Mouse (Mus musculus): ENCODE results near the gene Col6a2.
A peak's percentile ranks its signal among the peaks of the same experiment; 100 is the strongest.

Col6a2 gene

GRCm38 (mm10) chr10:76622928-76623680, at the start of gene Col6a2:
Gene Col6a2, minus strand, starts transcription at chr10:76623630.
- peak; percentile 64 for DNase-seq (ENCODE audit: low read depth, low spot score)

GRCm38 (mm10) chr10:76671939-76672338, 48.5 kb upstream of the Col6a2 start:
- DNase-seq (ENCODE audit: low read depth, low spot score): no peak

GRCm38 (mm10) chr10:76668947-76669284, 45.5 kb upstream of the Col6a2 start:
- DNase-seq (ENCODE audit: low read depth, low spot score): no peak

- no peak for DNase-seq (ENCODE audit: low read depth, low spot score)
Observed at GRCm38 (mm10) chr10:76668261-76668946, 45.0 kb upstream of the Col6a2 start.

GRCm38 (mm10) chr10:76667197-76667805, 43.9 kb upstream of the Col6a2 start:
- no peak for DNase-seq (ENCODE audit: low read depth, low spot score)

- no peak for DNase-seq (ENCODE audit: low read depth, low spot score)
Observed at GRCm38 (mm10) chr10:76665551-76665950, 42.1 kb upstream of the Col6a2 start.

GRCm38 (mm10) chr10:76664156-76665115, 41.0 kb upstream of the Col6a2 start:
- DNase-seq (ENCODE audit: low read depth, low spot score): peak; percentile 11

- no peak for DNase-seq (ENCODE audit: low read depth, low spot score)
Observed at GRCm38 (mm10) chr10:76653345-76654336, 30.2 kb upstream of the Col6a2 start.

GRCm38 (mm10) chr10:76650662-76651342, 27.4 kb upstream of the Col6a2 start:
- no peak for DNase-seq (ENCODE audit: low read depth, low spot score)

GRCm38 (mm10) chr10:76648738-76649137, 25.3 kb upstream of the Col6a2 start:
- no peak for DNase-seq (ENCODE audit: low read depth, low spot score)

- DNase-seq (ENCODE audit: low read depth, low spot score): no peak
Observed at GRCm38 (mm10) chr10:76647390-76647789, 24.0 kb upstream of the Col6a2 start.

GRCm38 (mm10) chr10:76645686-76646085, 22.3 kb upstream of the Col6a2 start:
- DNase-seq (ENCODE audit: low read depth, low spot score): no peak

GRCm38 (mm10) chr10:76645066-76645465, 21.6 kb upstream of the Col6a2 start:
- DNase-seq (ENCODE audit: low read depth, low spot score): no peak

GRCm38 (mm10) chr10:76643999-76644398, 20.6 kb upstream of the Col6a2 start:
- no peak for DNase-seq (ENCODE audit: low read depth, low spot score)

GRCm38 (mm10) chr10:76643446-76643845, 20.0 kb upstream of the Col6a2 start:
- DNase-seq (ENCODE audit: low read depth, low spot score): no peak

GRCm38 (mm10) chr10:76642628-76643434, 19.4 kb upstream of the Col6a2 start:
- no peak for DNase-seq (ENCODE audit: low read depth, low spot score)

GRCm38 (mm10) chr10:76641894-76642627, 18.6 kb upstream of the Col6a2 start:
- no peak for DNase-seq (ENCODE audit: low read depth, low spot score)

- DNase-seq (ENCODE audit: low read depth, low spot score): no peak
Observed at GRCm38 (mm10) chr10:76639952-76640351, 16.5 kb upstream of the Col6a2 start.

All from retina, postnatal 7 days (tissue).